Mouse (Mus musculus) T-helper 1 cell (primary cell): ENCODE results near the gene Alk.
"Not testable (repeated sequence)": the region's sequence is repeated elsewhere in the genome, so short reads cannot be mapped to it uniquely, and the experiment has no call there.

Experiments used
- in situ Hi-C: fragments of 300-600 bp; cut with MboI, MseI; formaldehyde crosslinking; loops from one replicate; pipeline ENCODE4 v1.15.1; 2025; ENCODE audit warnings: high pct_unique_total_duplicates

Alk gene

GRCm38 (mm10) chr17:72528481-72528880 is 75.9 kb downstream of the Alk start:
- in situ Hi-C loops = no loop called here

DNA sequence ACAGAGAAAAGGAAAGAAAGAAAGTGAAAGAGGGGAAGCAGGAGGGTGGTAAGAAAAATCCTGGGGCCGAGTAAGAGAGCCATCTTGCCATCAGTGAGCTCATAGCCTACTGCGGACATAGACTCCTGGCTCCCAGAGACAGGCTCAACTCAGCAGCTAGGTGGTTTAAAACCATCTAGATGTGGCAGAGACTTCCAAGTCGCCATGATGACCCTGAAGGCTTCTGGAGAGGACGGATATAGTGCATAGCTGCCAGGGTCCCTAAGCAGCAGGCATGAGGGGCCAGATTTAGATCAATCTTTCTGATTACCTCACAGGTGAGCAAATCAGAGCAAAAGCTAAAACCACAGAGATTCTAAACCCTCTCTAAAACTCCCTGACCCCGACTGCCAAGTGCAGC is 76.9 kb downstream of the Alk start:
- in situ Hi-C loops = no loop called here

- in situ Hi-C loops = no loop called here
These were observed 78.1 kb downstream of the Alk start for GRCm38 (mm10) chr17:72526356-72526755.

- in situ Hi-C loops = no loop called here
These were observed 79.6 kb downstream of the Alk start for GRCm38 (mm10) chr17:72524839-72525238.

DNA sequence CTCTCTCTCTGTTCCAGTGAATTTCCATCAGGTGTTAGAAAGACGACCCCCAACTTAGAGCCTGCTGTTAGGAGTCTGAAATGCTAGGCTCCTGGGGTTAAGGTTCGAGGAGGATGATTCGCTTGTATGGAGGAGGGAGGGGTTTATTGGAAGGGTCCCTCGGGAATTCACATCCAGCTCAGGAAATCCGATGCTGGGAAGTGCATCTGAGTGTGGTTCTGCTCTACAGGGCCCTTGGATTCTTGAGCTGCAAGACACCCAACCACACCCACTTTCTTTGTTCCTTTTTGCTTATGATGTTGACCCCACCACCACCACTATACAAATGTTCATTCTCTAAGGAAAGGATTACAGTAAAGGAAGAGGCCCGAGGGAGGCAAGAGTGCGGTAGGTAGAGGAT is 81.4 kb downstream of the Alk start:
- in situ Hi-C loops = no loop called here

DNA sequence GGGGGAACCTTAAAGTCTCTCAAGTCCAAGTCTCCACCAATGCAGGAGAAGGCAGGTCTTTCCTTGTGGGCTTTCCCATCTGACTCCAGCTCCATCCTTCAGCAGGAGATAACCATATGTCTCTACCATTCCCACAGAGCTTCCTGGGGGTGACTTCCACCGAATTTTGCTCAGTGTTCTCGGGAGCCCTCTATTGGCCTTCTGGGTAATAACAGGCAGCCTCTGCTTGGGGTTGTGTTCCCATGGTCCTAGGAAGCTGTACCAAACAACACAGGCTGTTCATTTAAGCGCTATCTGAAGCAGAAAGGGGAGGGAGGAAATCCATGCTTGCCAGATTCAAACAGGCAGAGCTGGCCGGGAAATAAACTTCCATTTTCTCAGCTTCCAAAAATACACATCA is 82.0 kb downstream of the Alk start:
- in situ Hi-C loops = no loop called here

DNA sequence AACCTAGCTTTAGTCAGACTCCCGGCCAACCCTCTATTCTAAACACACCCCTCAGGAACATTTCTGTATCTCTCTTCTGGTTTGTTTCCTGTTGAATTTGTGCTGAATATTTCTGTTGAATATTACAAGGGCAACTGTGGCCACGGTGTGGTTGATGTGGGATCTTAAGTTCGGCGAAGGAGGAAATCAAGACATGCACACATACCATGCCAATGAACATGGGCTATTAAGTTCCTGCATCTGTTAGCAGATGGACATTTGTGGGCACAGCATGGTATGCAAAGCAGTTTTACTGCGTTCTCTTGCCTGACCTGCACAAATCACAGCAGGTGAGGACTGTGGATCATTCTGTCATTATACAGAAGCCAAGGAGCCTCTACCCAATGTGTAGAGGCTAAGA is 83.1 kb downstream of the Alk start:
- in situ Hi-C loops = no loop called here

DNA sequence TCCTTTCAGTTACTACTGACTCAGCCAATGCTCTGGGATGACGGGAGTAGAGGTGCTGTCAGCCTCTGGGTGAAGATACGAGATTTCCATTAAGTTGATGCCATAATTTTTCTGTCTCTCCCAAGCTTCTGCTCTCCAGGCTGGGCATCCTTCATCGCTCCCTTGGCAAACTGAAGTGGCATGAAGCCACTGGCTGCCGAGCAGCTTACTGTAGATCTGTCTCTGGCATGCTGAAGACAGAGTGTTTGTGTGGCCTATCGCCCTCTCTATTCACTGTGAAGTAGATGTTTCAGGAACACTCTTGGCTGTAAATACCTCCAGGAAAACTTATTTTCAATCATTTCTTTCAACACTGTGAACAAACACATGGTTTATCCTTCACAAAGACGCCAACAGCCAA is 93.7 kb downstream of the Alk start:
- in situ Hi-C loops = no loop called here

DNA sequence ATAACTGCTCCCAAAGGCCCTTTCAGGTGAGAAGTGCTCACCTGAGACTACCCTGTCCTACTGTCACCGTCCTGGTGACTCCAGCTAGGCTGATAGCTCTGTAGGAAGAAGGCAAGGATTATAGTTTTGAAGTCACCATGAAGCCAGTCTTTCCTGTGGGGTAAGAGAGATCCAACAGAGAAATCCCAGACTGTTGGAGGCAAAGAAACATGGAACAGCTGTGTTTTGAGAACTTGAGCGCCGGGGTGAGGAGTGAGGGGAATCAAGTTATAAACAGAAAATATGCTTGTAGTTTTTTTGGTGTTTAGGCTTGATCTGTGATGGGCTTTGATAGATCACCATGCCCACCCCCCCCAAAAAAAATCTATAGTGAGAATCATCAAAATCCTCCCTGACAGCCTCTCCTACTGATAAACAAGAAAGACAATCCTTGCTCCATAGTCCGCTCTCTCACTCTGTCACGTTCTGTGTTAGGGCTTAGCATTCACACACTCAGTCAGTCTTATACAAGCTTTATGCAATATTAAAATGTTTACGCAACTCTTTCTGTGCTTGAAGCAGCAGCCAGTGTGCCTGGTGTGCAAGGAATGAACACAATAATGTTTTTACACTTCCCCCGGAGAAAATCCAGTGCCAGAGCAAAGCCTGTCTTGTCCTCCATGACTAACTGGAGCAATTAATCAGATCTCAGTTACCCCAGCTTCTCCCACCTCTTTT is 95.6 kb downstream of the Alk start:
- in situ Hi-C loops = no loop called here

GRCm38 (mm10) chr17:72505213-72505612 is 99.2 kb downstream of the Alk start:
- in situ Hi-C loops = no loop called here

- in situ Hi-C loops = no loop called here
These were observed 99.8 kb downstream of the Alk start for GRCm38 (mm10) chr17:72504581-72504980.

- in situ Hi-C loops = no loop called here
These were observed 109.0 kb downstream of the Alk start for GRCm38 (mm10) chr17:72495395-72495794.

GRCm38 (mm10) chr17:72485623-72486022 is 118.8 kb downstream of the Alk start:
- in situ Hi-C loops = no loop called here

DNA sequence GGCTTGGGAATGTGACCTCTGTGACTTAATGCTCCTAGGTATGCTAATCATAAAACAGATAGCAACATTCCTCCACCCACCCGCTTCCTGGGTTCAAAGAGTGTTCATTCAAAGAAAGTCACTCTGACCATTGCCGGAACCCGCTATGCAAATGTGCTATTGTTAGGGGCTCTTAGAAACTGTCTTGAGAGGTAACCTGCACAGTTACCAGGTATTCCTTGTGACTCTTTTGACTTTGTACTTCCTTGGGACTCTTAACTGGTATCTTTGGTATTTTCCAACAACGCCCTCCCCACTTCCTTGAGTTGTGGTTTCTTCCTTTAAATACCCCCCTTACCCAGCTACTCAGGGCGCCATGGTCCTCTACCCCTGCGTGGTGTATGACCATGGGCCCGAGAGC is 125.2 kb downstream of the Alk start:
- in situ Hi-C loops = not testable (repeated sequence)

DNA sequence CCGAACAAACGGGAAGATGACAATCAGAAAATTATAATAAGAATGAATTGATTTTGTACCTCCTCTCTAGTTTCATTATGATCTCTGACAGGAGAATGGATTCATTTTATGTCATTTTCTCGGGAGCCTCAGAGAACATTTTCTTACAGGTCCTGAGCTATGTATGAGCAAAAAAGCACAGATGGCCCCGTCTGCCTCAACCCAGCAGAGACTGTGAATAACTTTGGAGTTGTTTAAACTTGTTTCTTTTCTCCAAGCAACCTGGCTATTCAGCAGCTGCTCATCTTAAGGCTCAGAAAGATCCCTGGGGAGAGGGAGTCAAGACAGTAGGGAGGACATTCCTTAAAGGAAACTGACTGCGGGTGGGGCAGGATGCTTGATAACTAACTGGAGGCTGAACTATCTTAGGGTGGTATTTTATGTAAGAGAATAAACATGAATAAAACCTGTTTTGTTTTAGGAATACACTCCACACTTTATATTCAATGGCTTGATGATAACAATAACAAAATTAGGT is 126.5 kb downstream of the Alk start:
- in situ Hi-C loops = no loop called here

GRCm38 (mm10) chr17:72476956-72477355 is 127.5 kb downstream of the Alk start:
- in situ Hi-C loops = no loop called here

DNA sequence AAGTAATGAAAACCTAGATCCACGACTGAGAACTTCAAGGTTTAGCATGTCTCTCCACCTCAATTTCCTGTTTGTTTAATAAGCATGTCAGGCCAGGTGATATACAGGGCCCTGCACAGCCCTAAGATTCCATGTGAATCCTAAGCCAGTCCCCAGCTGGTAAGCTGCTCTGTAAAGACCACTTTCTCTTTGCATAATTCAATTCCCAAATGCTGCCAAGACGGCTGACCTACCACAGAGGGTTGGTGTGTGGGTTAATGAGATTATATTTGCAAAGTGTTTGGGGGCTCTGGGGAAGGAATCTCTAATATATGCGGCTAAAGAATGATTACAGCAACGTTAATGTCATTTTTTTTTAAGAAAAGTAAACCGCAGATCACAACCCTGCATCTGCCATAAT is 130.3 kb downstream of the Alk start:
- in situ Hi-C loops = no loop called here

GRCm38 (mm10) chr17:72448477-72448876 is 155.9 kb downstream of the Alk start:
- in situ Hi-C loops = no loop called here

DNA sequence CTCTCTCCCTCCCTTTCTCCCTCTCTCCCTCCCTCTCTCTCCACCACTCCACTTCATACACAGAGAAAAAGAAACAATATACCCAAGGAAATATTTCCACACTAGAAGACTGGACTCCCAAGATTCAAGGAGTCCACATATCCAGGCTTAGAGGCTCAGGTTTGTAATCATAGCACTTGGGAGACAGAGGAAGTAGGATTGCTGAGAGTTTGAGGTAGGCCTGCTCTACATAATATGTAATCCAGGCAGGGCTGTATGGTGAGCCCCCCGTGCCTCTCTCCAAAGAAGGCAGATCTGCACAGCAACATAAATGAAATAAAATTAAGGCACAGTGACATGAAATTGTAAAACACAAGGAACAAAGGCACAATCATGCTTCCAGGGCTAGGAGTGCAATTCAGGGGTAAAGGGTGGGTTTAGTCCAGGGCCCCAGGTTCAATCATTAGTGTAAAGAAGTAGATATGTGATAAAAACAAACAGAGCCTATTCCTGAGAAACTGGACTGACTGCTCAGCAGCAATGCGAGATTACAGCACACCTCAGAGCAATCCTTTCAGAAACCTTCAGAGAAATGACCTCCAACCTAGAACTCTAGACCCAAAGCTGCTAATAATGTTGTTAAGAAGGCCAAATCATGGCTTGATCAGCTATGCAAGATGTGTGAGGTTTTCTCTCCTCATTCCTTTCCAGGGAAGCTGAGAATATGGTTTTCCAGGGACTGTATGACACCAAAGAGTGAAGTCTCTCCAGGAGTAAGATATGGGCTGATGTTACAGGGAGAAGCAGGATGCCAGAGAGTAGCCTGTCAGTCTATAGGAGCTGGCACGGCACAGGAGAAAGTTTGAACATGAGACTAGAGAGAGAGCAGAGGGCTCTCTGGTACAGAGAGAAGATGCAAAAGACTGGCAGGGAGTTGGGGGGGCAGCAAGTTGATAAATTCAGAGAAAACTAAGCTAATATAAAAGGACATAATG is 158.9 kb downstream of the Alk start:
- in situ Hi-C loops = no loop called here

DNA sequence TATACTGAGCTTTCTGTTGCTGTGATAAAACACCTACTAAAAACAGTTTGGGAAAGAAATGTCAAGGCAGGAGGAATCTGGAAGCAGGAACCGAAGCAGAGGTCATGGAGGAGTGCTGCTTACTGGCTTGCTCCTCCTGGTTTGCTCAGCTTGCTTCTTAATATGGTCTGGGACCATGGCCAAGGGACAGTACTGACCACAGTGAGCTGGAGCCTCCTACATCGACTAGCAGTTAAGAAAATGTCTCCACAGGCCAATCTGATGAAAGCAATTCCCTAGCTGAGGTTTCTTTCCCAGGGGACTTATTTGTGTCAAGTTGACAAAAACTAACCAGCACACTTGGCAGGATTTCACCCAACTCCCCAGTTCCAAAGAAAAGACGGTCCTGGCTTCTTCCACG is 187.0 kb downstream of the Alk start:
- in situ Hi-C loops = no loop called here

DNA sequence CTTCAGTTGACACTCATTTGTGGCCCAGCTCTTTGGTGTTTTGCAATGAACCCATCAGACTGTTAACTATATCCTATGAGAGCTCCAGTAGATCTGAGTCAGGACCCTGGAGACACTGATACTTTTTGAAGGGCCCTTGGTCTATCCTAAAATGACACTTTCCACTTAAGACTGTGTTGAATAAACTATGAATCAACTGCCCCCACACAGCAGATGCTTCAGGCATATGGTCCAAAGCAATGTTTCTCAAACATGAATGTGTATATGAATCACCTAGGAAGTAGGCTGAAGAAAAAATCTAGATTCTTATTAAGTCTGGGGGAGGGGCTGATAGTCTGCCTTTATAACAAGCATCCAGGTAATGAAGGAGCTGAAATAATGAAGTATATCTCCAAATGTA is 189.8 kb downstream of the Alk start:
- in situ Hi-C loops = no loop called here

DNA sequence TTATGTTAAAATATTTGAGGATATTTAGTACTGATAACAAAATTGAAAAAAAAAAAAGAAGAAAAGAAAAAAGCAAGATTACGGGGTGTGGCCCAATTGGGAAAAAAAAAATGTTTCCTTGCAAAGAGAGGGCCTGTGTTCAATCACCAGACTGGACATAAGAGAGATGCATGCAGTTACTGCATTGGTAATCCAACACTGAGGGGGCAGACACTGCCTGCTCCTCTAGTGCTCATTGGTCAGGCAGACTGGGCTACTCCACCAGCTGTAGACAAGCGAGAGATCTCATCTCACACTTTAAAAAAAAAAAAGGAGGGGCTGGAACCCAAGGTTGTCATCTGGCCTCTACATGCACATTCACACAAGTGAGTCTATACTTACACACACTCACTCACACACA is 199.6 kb downstream of the Alk start:
- in situ Hi-C loops = loop anchor here (10.0 kb wide), 1 partner anchor 1810 kb away; no protein-coding TSS in a partner anchor

DNA sequence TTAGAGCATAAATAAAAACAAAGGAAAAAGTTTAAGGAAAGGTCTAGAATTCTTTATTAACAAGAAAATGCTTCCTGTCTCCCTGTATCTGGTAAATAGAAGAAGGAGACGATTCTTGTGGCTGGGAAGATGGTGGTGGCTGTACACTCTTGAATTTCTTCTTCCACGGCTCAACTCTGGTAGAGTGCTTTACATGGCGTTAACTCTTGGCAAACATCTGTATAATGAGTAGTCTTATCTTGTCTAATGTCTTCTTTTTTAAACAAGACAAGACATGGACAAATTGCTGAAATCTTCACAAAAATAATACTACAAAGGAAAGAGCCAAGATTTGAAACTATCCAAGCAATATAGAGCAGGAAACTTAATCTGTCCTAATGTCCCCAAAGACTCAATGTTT is 202.6 kb downstream of the Alk start:
- in situ Hi-C loops = loop anchor here (10.0 kb wide), 1 partner anchor 1807 kb away; no protein-coding TSS in a partner anchor
